Mouse (Mus musculus) right cerebral cortex, postnatal 10 days (tissue): ENCODE results near the gene Grip1.

Source experiments
- DNase-seq, 2 experiments: peaks; one replicate each; pipeline ENCODE4 v3.0.0; 2021; ENCODE audit warnings: low spot score in 2 of 2

Grip1 gene

DNA sequence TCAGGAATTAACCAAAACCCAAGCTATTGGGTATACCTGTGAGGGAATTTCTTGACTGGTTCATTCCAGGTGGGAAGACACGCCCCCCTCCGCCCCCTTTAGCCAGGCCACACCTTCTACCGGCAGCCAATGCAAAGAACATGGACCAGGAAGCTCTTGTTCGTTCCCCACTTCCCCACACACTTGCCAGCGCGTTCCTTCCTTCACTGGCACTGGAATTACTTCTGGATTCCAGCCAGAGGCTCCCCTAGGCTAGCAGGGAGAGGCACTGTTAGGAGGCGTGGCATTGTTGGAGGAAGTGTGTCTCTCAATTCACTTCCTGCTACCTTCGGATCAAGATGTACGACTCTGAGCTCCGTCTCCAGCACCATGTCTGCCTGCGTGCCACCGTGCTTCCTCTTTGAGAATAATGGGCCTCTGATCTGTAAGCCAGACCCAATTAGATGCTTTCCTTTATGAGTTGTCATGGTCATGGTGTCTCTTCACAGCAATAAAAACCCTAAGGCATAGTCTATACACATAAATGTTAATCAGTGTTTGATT is 682.5 kb downstream of the Grip1 start:
- no peak for DNase-seq
